Mouse (Mus musculus): ENCODE results near the gene Zglp1.
A peak's percentile ranks its signal among the peaks of the same experiment; 100 is the strongest.

Zglp1 gene

GRCm38 (mm10) chr9:21028560-21029110 is 38.3 kb downstream of the Zglp1 start:
- no peak for DNase-seq (ENCODE audit: inconsistent age in 2 of 2, low spot score in 1 of 2)

GRCm38 (mm10) chr9:21027774-21028290 is 39.1 kb downstream of the Zglp1 start:
- no peak for DNase-seq (ENCODE audit: inconsistent age in 2 of 2, low spot score in 1 of 2)

GRCm38 (mm10) chr9:21026849-21027248 is 40.0 kb downstream of the Zglp1 start:
- DNase-seq (ENCODE audit: inconsistent age in 2 of 2, low spot score in 1 of 2): no peak

GRCm38 (mm10) chr9:21025258-21025810 is 41.6 kb downstream of the Zglp1 start:
- peak in 1 of 2 experiments; percentile 25 for DNase-seq (ENCODE audit: inconsistent age in 2 of 2, low spot score in 1 of 2)

GRCm38 (mm10) chr9:21022726-21023125 is 44.2 kb downstream of the Zglp1 start:
- DNase-seq (ENCODE audit: inconsistent age in 2 of 2, low spot score in 1 of 2): no peak

- DNase-seq (ENCODE audit: inconsistent age in 2 of 2, low spot score in 1 of 2): no peak
Observed at GRCm38 (mm10) chr9:21022288-21022687, 44.6 kb downstream of the Zglp1 start.

GRCm38 (mm10) chr9:21021363-21021762 is 45.5 kb downstream of the Zglp1 start:
- DNase-seq (ENCODE audit: inconsistent age in 2 of 2, low spot score in 1 of 2): no peak

- DNase-seq (ENCODE audit: inconsistent age in 2 of 2, low spot score in 1 of 2): no peak
Observed at GRCm38 (mm10) chr9:21018600-21018999, 48.3 kb downstream of the Zglp1 start.

- peak in 1 of 2 experiments; percentile 33 for DNase-seq (ENCODE audit: inconsistent age in 2 of 2, low spot score in 1 of 2)
Observed at GRCm38 (mm10) chr9:21017177-21017575, 49.7 kb downstream of the Zglp1 start.

GRCm38 (mm10) chr9:21016331-21017176 is 50.3 kb downstream of the Zglp1 start:
- peak in 1 of 2 experiments; percentile 65 for DNase-seq (ENCODE audit: inconsistent age in 2 of 2, low spot score in 1 of 2)

GRCm38 (mm10) chr9:21015571-21016130 is 51.2 kb downstream of the Zglp1 start, which contains the start of gene Icam1:
Gene Icam1, plus strand, starts transcription at chr9:21015985.
- peak; percentile 80 to 85 for DNase-seq (ENCODE audit: inconsistent age in 2 of 2, low spot score in 1 of 2)

- peak; percentile 70 to 83 for DNase-seq (ENCODE audit: inconsistent age in 2 of 2, low spot score in 1 of 2)
Observed at GRCm38 (mm10) chr9:21014691-21015570, 52.0 kb downstream of the Zglp1 start.
